In the genomic region with DNA sequence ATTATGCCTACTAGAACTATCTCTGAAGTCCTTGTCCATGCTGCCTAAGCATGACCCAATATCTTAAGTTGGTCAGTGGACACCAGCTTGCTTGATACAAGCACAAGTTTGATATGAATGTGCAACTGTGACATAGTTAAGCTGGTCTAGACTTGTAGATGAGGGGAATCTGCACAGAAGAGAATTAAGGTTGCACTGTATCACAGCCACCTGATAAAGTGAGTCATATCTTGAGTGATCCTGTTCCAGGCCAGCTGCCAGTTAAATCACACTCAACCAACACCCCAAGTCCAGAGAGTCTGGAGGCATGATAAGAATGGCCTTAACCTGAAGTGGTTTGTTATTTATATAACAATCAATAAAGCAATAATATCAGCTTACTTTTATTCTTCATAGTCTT, we compare ENCODE assay signal across 21 mouse cellular contexts.
DNase-seq lines count a peak whose midpoint lies in the region; ATAC-seq and TF ChIP-seq lines count a peak whose summit lies in the region.
"Had no signal": no experiment of that assay in that cellular context is flagged by ENCODE, and none has a peak within 500 bp of the region (broad histone marks: within the 10 kb centered on the region; RNA-seq: fewer than 3 reads in every experiment).

No protein-coding gene starts in this region.

- no peak for TF ChIP-seq POLR2A in lung, adult 2 months (IDR thresholded peaks at IDR 0.05; ENCODE audit: borderline replicate concordance, extremely low read depth, low read depth, low read length)

- no peak for TF ChIP-seq CTCF in lung, adult 2 months (IDR thresholded peaks at IDR 0.05; ENCODE audit: insufficient read depth, low read length)

- no peak overlapping the region for H3K4me3 ChIP-seq in heart, embryonic 10.5 days
- H3K4me3 ChIP-seq in lung, embryonic 16.5 days (ENCODE audit: low read length) = no peak overlapping the region
- H3K4me3 ChIP-seq in lung, adult 2 months (replicated peaks; ENCODE audit: extremely low read depth, low read depth, low read length) = no peak overlapping the region
- no peak overlapping the region for H3K4me3 ChIP-seq in heart, embryonic 13.5 days
- no peak overlapping the region for H3K4me3 ChIP-seq in heart, embryonic 16.5 days (ENCODE audit: low read length)
- no peak overlapping the region for H3K4me3 ChIP-seq in midbrain, embryonic 15.5 days
- H3K4me3 ChIP-seq: embryonic facial prominence, embryonic 15.5 days; erythroblast, embryonic 14.5 days; forebrain, embryonic 10.5 days; forebrain, embryonic 15.5 days; hindbrain, embryonic 10.5 days; intestine, embryonic 15.5 days had no signal

- DNase-seq in heart, adult 8-10 months (ENCODE audit: low spot score) = peak; percentile 46
- DNase-seq in heart, embryonic 10.5 days (ENCODE audit: low spot score) = no peak
- DNase-seq in lung, adult 2 months = no peak
- DNase-seq: adrenal gland, adult 2 months; adrenal gland, postnatal 25 days; cerebellum, adult 2 months; cerebellum, postnatal 14 days; embryo, embryonic 11 days; gastrocnemius, postnatal 36 days; kidney, adult 18-20 months had no signal

- H3K9me3 ChIP-seq in heart, embryonic 10.5 days = no peaks in the 10 kb centered on the region
- H3K9me3 ChIP-seq in lung, embryonic 16.5 days (ENCODE audit: control insufficient read depth, low read length) = no peaks in the 10 kb centered on the region
- H3K9me3 ChIP-seq in heart, embryonic 13.5 days = no peaks in the 10 kb centered on the region
- H3K9me3 ChIP-seq in heart, embryonic 16.5 days (replicated peaks; ENCODE audit: control insufficient read depth, low read length) = no peaks in the 10 kb centered on the region
- H3K9me3 ChIP-seq in midbrain, embryonic 15.5 days = no peaks in the 10 kb centered on the region
- H3K9me3 ChIP-seq: embryonic facial prominence, embryonic 15.5 days; forebrain, embryonic 10.5 days; forebrain, embryonic 15.5 days; hindbrain, embryonic 10.5 days; intestine, embryonic 15.5 days had no signal

- no peaks in the 10 kb centered on the region for H3K27me3 ChIP-seq in heart, embryonic 10.5 days (ENCODE audit: insufficient read depth, poor library complexity, severe bottlenecking)
- H3K27me3 ChIP-seq in lung, embryonic 16.5 days (ENCODE audit: control insufficient read depth, insufficient read depth, low read depth, low read length) = no peaks in the 10 kb centered on the region
- H3K27me3 ChIP-seq in heart, embryonic 13.5 days (replicated peaks) = no peaks in the 10 kb centered on the region
- no peaks in the 10 kb centered on the region for H3K27me3 ChIP-seq in heart, embryonic 16.5 days (ENCODE audit: control insufficient read depth, insufficient read depth, low read length)
- H3K27me3 ChIP-seq in midbrain, embryonic 15.5 days (replicated peaks) = no peaks in the 10 kb centered on the region
- H3K27me3 ChIP-seq: embryonic facial prominence, embryonic 15.5 days; forebrain, embryonic 15.5 days; intestine, embryonic 15.5 days had no signal

- peak; percentile 37 for ATAC-seq in lung, embryonic 16.5 days (ENCODE audit: low read depth)
- ATAC-seq in heart, embryonic 13.5 days (ENCODE audit: extremely low read depth, insufficient number of reproducible peaks, low FRiP score, low TSS enrichment) = no peak
- ATAC-seq in heart, embryonic 16.5 days (replicated peaks; ENCODE audit: extremely low read depth, insufficient read depth, low FRiP score) = peak; percentile 69; the same call in 1 of the 2 replicates
- ATAC-seq in midbrain, embryonic 15.5 days (replicated peaks) = no peak
- ATAC-seq: forebrain, embryonic 15.5 days; intestine, embryonic 15.5 days had no signal

- H3K36me3 ChIP-seq in heart, embryonic 10.5 days = no peaks in the 10 kb centered on the region
- no peaks in the 10 kb centered on the region for H3K36me3 ChIP-seq in lung, embryonic 16.5 days (ENCODE audit: control insufficient read depth, insufficient read depth, low read length)
- no peaks in the 10 kb centered on the region for H3K36me3 ChIP-seq in heart, embryonic 13.5 days
- no peaks in the 10 kb centered on the region for H3K36me3 ChIP-seq in heart, embryonic 16.5 days (ENCODE audit: control insufficient read depth, insufficient read depth)
- no peaks in the 10 kb centered on the region for H3K36me3 ChIP-seq in midbrain, embryonic 15.5 days (replicated peaks)
- H3K36me3 ChIP-seq: embryonic facial prominence, embryonic 15.5 days; forebrain, embryonic 10.5 days; forebrain, embryonic 15.5 days; hindbrain, embryonic 10.5 days; intestine, embryonic 15.5 days had no signal

- no peak overlapping the region for H3K4me2 ChIP-seq in lung, embryonic 16.5 days (ENCODE audit: low read depth, low read length)
- H3K4me2 ChIP-seq in heart, embryonic 13.5 days = no peak overlapping the region
- H3K4me2 ChIP-seq in heart, embryonic 16.5 days (ENCODE audit: low read depth, low read length) = no peak overlapping the region
- H3K4me2 ChIP-seq in midbrain, embryonic 15.5 days = no peak overlapping the region
- H3K4me2 ChIP-seq: embryonic facial prominence, embryonic 15.5 days; forebrain, embryonic 15.5 days; hindbrain, embryonic 14.5 days; intestine, embryonic 15.5 days had no signal

- H3K4me1 ChIP-seq in heart, embryonic 10.5 days = peaks cover 8% of the 10 kb centered on the region; the same call in 1 of the 2 replicates
- H3K4me1 ChIP-seq in lung, embryonic 16.5 days (replicated peaks; ENCODE audit: control insufficient read depth, insufficient read depth, low read length) = no peaks in the 10 kb centered on the region
- H3K4me1 ChIP-seq in lung, adult 2 months (ENCODE audit: control insufficient read depth, insufficient read depth, low read length) = no peaks in the 10 kb centered on the region
- peaks cover 25% of the 10 kb centered on the region for H3K4me1 ChIP-seq in heart, embryonic 13.5 days
- peaks cover 15% of the 10 kb centered on the region for H3K4me1 ChIP-seq in heart, embryonic 16.5 days (ENCODE audit: control insufficient read depth, insufficient read depth, low read length)
- H3K4me1 ChIP-seq in midbrain, embryonic 15.5 days = no peaks in the 10 kb centered on the region
- H3K4me1 ChIP-seq: embryonic facial prominence, embryonic 15.5 days; forebrain, embryonic 10.5 days; forebrain, embryonic 15.5 days; hindbrain, embryonic 10.5 days; intestine, embryonic 15.5 days had no signal

- H3K9ac ChIP-seq in lung, embryonic 16.5 days (ENCODE audit: low read length) = no peak overlapping the region
- H3K9ac ChIP-seq in heart, embryonic 13.5 days = no peak overlapping the region
- H3K9ac ChIP-seq in heart, embryonic 16.5 days (ENCODE audit: low read length) = no peak overlapping the region
- H3K9ac ChIP-seq in midbrain, embryonic 15.5 days = no peak overlapping the region
- H3K9ac ChIP-seq: embryonic facial prominence, embryonic 15.5 days; forebrain, embryonic 15.5 days; hindbrain, embryonic 14.5 days; intestine, embryonic 15.5 days had no signal

- H3K27ac ChIP-seq in heart, embryonic 10.5 days = no peak overlapping the region
- no peak overlapping the region for H3K27ac ChIP-seq in lung, embryonic 16.5 days (ENCODE audit: low read length)
- peak overlapping the region; percentile 60 for H3K27ac ChIP-seq in heart, embryonic 13.5 days (replicated peaks)
- peak overlapping the region; percentile 61; the same call in 1 of the 2 replicates for H3K27ac ChIP-seq in heart, embryonic 16.5 days (ENCODE audit: low read length)
- H3K27ac ChIP-seq in midbrain, embryonic 15.5 days = no peak overlapping the region
- H3K27ac ChIP-seq: embryonic facial prominence, embryonic 15.5 days; forebrain, embryonic 10.5 days; forebrain, embryonic 15.5 days; hindbrain, embryonic 10.5 days; hindbrain, embryonic 14.5 days; intestine, embryonic 15.5 days had no signal

Comparison
In these comparisons a context has a peak if more than half of its experiments do, and no peak if none do; other contexts are left out.
1. H3K27ac ChIP-seq: peak in heart, embryonic 13.5 days (single experiment) and heart, embryonic 16.5 days (single experiment); none in heart, embryonic 10.5 days (single experiment), lung, embryonic 16.5 days (single experiment) and midbrain, embryonic 15.5 days (single experiment).
2. ATAC-seq: peak in lung, embryonic 16.5 days (single experiment) and heart, embryonic 16.5 days (single experiment); none in heart, embryonic 13.5 days (single experiment) and midbrain, embryonic 15.5 days (single experiment).